Mouse (Mus musculus): Measurements from ENCODE around the gene Atad2b.
"Not testable (repeated sequence)": the region's sequence is repeated elsewhere in the genome, so short reads cannot be mapped to it uniquely, and the experiment has no call there.

Gene Atad2b

DNA sequence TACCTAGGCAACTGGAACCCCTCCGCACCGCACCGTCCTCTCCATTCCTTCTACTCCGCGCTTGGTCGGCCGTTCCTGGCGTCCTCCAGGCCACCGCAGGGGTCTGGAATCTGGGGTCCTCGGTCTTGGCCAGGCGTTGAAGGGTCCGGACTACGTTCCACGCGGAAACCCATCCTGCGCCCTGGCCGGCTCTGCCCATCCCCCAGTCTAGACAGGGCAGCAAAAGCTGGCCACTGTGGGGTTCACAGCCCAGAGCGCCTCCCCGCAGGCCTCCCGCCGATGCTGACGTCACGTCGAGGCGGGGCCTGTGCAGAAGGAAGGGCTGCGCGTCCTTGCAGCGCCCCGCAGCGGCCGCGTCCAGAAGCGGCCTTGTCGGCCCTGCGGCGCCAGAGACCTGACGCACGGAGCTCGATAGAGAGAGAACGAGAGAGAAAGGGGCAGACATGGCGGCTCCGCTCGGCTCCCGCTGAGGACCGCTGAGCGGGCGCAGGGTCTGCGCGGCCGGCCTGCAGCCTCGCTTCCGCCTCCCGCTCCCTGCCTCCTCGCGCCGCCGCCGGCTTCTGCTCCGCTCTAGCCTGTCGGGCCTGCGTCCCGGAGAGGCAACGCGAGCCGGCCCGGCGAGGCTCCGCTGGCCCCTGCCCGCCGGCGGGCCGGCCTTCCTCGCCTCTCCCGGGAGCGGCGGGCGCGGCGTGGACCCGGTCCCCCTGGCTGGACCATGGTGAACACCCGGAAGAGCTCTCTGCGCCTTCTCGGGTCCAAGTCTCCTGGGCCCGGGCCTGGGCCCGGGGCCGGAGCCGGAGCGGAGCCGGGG is at the start of gene Atad2b:
Gene Atad2b (plus strand): TSS at position 360 of the 811 bp plus-strand sequence.
- peak; percentile 98 for DNase-seq

DNA sequence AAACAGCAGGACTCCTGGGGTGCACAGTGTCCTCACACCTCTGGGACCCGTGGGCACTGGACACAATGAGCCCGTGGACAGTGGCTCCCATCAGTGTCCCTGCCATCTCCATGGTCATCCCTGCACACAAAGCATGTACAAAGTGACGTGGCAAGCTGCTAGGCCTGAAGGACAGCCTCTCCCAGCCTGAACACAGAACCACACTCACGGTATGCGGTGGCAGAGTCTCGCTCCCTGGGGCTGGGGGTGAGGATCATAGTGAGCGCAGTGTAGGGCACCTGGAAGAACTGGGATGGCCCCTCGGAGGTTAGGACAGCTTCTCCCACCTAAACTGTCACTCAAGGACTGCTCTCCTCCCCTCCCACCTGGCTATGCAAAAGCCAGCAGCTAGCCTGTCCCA is 48.2 kb upstream of the Atad2b start:
- no peak for DNase-seq

- DNase-seq = no peak
Observed at GRCm38 (mm10) chr12:4871260-4871659, 45.9 kb upstream of the Atad2b start.

- DNase-seq = no peak
Observed at GRCm38 (mm10) chr12:4872273-4872672, 44.9 kb upstream of the Atad2b start.

DNA sequence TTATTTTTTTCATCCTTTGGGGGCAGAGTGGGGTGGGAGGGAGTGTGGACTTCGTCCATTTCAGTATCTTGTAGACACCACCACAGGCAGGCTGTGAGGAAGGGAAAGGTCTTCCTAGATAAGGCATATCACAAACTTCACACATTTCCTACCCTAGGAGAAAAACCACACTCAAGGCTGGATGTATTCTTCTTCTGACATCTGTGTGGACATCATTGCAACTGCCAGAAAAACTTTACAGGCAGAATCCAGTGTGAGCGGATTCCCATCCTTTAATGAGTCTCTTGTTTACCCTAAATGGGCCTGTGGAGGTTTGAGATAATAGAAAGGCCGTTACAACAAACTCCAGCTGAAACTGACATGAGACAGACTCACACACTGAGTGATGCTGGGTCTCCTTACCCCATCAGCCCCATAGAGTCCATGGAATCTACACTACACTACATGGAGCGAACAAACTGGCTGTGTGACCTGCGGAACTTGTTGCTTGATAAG is 44.1 kb upstream of the Atad2b start:
- no peak for DNase-seq

GRCm38 (mm10) chr12:4873531-4873930 is 43.6 kb upstream of the Atad2b start:
- DNase-seq = no peak

- DNase-seq = peak; percentile 25
Observed at GRCm38 (mm10) chr12:4874161-4874927, 42.8 kb upstream of the Atad2b start, which contains the start of gene Mfsd2b. Gene Mfsd2b (minus strand): TSS chr12:4874359.

GRCm38 (mm10) chr12:4875623-4876022 is 41.5 kb upstream of the Atad2b start:
- no peak for DNase-seq

DNA sequence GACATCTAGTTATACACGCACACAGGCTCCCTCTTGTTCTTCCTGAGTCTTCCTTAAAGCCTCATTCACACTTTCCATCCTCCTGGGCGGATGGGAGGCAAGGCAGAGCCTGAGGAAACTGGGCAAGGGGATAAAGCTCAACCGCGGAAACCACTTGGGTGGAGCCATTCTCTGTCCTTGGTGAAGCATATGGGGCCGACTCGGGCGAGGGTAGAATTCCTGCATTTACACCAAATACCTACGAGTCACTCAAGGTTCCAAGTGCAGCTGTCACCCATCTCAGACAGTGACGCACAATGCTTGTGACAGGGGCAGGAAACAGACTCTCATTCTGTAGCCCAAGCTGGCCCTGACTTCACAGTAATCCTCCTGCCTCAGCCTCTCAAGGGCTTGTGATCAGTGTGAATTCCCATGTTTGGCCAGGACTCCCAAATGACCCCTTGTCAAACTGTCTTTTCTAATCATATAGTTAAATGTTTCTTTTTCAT is 38.8 kb upstream of the Atad2b start:
- DNase-seq = no peak

DNA sequence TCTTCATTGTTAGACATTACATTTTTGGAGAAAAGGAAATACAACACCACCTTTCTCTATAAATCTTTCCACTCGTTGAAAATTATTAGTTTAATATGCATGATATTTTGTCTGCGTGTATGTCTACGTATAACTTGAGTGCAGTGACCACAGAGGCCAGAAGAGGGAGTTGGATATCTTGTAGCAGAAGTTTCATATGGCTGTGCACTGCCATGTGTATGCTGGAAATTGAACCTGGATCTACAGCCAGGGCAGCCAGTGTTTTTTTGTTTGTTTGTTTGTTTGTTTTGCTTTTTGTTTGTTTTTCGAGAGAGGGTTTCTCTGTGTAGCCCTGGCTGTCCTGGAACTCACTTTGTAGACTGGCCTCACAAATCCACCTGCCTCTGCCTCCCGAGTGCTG is 38.1 kb upstream of the Atad2b start:
- no peak for DNase-seq

- DNase-seq = no peak
Observed at GRCm38 (mm10) chr12:4882086-4882485, 35.1 kb upstream of the Atad2b start.

- no peak for DNase-seq
Observed at GRCm38 (mm10) chr12:4885062-4885461, 32.1 kb upstream of the Atad2b start.

- DNase-seq = not testable (repeated sequence)
Observed at GRCm38 (mm10) chr12:4886581-4886980, 30.6 kb upstream of the Atad2b start.

DNA sequence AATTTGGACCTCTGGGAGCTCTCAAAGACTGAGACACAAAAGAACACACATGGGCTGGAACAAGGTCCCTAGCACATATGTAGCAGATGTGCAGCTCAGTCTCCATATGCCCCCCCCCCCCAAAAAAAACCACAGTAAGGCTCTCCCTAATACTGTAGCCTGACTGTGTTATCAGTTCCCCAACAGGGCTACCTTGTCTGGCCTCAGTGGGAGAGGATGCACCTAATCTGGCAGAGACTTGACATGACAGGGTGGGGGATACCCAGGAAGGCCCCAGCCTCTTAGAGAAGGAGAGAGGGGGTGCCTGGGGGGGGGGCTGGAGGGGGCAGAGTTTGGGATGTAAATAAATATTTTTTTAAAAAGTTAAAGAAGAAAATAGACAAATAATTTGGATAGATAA is 28.4 kb upstream of the Atad2b start:
- DNase-seq = no peak

DNA sequence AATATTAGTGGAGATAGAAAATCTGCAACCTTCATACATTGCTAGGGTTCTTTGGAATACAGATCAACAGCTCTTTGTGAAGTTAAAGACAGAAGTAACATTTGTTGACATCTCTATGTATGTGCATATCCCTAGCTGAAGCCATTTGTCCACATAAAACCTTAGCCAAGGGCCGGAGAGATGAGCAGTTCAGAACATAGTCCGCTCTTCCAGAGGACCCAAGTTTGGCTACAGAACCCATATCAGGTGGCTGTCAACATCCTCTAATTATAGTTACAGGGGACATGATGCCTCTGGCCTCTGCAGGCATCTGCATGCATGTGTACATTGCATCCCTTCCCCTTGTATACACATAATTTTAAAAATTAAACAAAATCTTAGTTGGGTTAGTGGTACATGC is 27.9 kb upstream of the Atad2b start:
- no peak for DNase-seq

GRCm38 (mm10) chr12:4889891-4890290 is 27.3 kb upstream of the Atad2b start:
- DNase-seq = no peak

DNA sequence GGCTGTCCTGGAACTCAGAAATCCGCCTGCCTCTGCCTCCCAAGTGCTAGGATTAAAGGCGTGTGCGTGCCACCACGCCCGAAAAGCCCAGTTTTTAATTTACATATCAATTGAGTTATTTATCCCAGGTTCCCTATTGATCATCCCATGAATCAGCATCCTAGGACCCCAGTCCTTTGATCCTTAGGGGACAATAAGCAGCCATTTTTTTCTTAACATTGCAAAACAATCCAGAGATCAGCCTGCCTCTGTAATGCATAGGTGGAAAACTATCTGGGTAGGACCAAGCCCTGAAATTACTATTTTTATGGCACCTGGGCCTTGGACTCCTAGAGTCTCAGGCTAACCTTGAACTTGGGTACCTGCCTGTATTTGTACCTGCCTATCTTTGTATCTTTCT is 19.1 kb upstream of the Atad2b start:
- DNase-seq = no peak

DNA sequence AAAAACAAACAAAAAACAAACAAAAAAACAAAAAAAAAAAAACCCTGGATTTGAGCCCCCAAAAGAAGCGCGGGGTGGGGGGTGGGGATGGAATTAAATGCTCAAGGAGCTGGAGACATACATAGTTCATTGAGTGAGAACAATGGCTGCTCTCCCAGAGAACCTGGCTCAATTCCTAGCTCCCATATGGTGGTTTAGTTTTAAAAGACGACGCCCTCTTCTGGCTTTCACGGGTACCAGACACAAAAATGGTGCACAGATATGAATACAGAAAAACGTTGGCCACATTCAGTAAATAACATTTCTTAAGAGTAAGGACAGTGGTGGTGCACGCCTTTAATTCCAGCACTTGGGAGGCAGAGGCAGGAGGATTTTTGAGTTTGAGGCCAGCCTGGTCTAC is 11.2 kb upstream of the Atad2b start:
- no peak for DNase-seq

- no peak for DNase-seq
Observed at GRCm38 (mm10) chr12:4906476-4906875, 10.7 kb upstream of the Atad2b start.

DNA sequence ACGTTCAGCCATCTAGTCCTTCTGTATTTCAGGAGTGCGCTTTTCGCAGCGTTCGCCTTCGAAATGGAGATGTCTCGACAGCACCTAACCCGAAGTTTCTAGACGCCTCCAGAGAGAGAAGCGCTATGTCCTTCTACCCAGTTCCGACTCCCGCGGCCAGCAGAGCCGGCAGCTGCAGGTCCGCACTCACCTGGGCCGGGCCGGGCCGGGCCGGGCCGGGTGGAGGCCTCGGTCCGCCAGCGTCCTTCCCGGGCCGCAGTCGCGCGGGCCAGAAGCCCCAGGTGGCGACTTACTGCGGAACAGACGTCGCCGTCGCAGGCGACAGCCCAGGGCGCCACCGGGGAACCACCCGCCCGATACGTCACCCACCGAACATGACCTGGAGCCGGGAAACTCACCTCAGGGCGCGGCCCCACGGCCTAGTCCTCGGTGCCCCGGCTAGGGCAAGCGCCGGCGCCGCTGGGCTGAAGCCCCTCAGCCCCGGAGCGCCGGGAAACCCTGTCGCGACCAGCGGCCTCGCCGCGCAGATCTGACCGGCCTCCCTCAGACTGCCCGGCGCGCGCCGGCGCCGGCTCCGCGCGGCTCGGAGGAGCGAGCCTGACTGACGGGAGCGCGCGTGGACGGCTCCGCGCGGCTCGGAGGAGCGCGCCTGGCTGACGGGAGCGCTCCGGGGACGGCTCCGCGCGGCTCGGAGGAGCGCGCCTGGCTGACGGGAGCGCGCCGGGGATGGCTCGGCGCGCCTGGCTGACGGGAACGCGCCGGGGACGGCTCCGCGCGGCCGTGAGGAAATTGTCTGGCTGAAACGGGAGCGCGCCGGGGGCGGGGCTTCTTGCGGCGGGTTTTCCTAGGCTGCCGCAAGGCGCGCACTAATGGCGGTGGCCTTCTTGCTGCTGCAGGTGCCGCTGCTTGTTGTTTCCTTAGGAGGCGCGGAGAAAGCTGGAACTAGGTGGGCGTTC is 9.9 kb upstream of the Atad2b start, which contains the start of gene Ubxn2a:
Gene Ubxn2a (minus strand): TSS at position 755 of the 956 bp plus-strand sequence.
- DNase-seq = peak; percentile 95

GRCm38 (mm10) chr12:4908391-4908790 is 8.8 kb upstream of the Atad2b start:
- no peak for DNase-seq

DNA sequence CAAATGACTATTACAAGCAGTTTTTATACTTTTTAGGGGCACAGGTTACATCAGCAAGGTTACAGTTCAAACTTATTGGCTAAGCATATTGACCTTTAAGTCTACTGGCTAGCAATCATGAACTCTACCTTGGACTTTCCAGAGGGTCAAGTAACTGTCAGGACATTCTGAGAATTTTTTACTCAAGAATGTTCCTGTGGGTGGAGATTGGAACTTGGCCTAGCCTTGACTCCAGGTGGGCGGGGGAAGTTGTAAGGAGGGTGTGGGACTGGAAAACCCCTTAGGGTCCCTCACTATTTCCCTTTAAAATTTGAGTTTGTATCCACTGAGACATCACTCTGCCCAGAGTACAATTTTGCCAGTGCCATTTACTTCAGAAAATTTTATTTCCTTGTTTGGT is 6.7 kb upstream of the Atad2b start:
- DNase-seq = not testable (repeated sequence)
